Mouse (Mus musculus) kidney, adult 2 months (tissue): Measurements from ENCODE around the gene Rab2b. TPM values are rescaled to one million over a fixed set of nuclear protein-coding genes. Genes with fewer than 3 reads are reported as not detected.

ENCODE experiments used
- DNase-seq: peaks from one replicate; pipeline ENCODE4 v3.0.0; 2021
- H3K27ac ChIP-seq: fragments of 200-500 bp; 2 replicates; pipeline ENCODE4 v1.5.1; 2012; ENCODE audit warnings: low read depth, low read length, control low read depth, inconsistent platforms; ENCODE audit not compliant: insufficient read depth
- H3K27me3 ChIP-seq: fragments of 200-500 bp; replicated peaks from 2 replicates; pipeline ENCODE4 v1.6.1; 2012; ENCODE audit warnings: mild to moderate bottlenecking, moderate library complexity, low read length, inconsistent platforms; ENCODE audit not compliant: control insufficient read depth, insufficient read depth
- H3K36me3 ChIP-seq: fragments of 200-500 bp; 2 replicates; pipeline ENCODE4 v1.6.1; 2012; ENCODE audit warnings: mild to moderate bottlenecking, moderate library complexity, low read length, inconsistent platforms; ENCODE audit not compliant: control insufficient read depth, insufficient read depth
- H3K4me1 ChIP-seq: fragments of 200-500 bp; 2 replicates; pipeline ENCODE4 v1.6.1; 2011; ENCODE audit warnings: low read length; ENCODE audit not compliant: control insufficient read depth, insufficient read depth
- H3K4me3 ChIP-seq: fragments of 200-500 bp; 2 replicates; pipeline ENCODE4 v1.5.1; 2011; ENCODE audit warnings: mild to moderate bottlenecking, low read depth, low read length, control low read depth; ENCODE audit not compliant: insufficient read depth
- CTCF ChIP-seq: fragments of 200-500 bp; conservative IDR thresholded peaks from 2 replicates; pipeline ENCODE4 v1.5.1; 2011; ENCODE audit warnings: low read depth, mild to moderate bottlenecking, control low read depth, low read length, moderate library complexity, mixed read lengths; ENCODE audit not compliant: insufficient read depth, insufficient read length
- POLR2A ChIP-seq: fragments of 200-500 bp; IDR thresholded peaks from one replicate; pipeline ENCODE4 v1.6.1; 2011; ENCODE audit warnings: low read depth, low read length, control low read depth
- WGBS: fragments of 180-500 bp; shearing (Covaris S2); methylation state at CpG from one replicate; pipeline ENCODE4 v1.1.7; 2018; 5-methylcytosine and 5-hydroxymethylcytosine counted together
- polyA plus RNA-seq: library from polyadenylated mRNA; depleted of rRNA; stranded (reverse); fragments of >200 nt; gene quantifications from 2 replicates; pipeline ENCODE4 v1.2.3, GENCODE M21; 2012; rRNA removed

Gene Rab2b
- polyA plus RNA-seq = 7.5 and 8.4 TPM in 2 replicates

DNA sequence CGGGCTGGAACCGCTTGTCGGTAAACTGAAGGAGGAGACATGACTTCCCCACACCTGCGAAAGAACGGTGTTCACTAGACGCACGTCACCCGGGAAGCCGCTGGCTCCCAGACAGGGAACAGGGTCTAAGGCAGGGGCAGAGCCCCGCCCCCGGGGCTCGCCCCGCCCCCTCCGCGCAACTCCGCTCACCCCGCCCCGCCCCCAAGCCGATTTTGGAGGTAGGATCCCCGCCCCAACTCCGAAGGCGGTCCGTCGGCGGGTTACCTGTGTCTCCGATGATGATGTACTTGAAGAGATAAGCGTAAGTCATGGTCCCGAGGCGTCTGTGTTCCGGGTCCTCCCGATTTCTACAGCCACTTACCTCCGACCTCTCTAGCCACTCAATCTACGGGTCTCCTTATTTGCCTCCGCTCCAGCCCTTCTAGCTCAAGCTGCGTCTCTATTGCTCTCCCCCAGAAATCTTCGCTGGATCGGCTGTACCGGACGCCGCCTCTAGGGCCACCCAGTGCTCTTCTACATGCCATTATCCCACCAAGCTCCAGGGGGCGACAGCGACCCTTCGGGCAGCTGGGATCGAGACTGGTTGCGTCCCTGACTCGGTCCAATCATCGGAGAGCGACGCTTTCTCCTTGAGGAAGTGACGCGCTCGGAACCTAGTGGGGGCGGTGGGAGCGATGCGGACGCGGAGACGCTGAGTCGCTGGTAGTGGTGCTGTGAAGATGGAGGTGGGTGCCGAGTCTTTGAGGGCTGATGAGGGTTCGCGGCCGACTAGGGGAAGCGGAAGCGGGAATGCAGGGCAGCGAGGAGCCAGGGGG lies at the start of gene Rab2b, which contains the start of gene Tox4:
Gene Rab2b (minus strand): TSS at position 614 of the 815 bp plus-strand sequence.
Gene Tox4 (plus strand): TSS at position 215 of the 815 bp plus-strand sequence.
- no peaks in the 10 kb centered on the region for H3K27me3 ChIP-seq
- peak; percentile 99 for DNase-seq
- peak within 1 kb of the TSS; percentile 49; the same call in 1 of the 2 replicates for H3K27ac ChIP-seq
- TF ChIP-seq CTCF (peak; percentile 97; the same call in 1 of the 2 replicates), POLR2A (peak; percentile 60)
- no peaks in the 10 kb centered on the region for H3K36me3 ChIP-seq
- 0 out of 2 replicates have a peak, but pooled peaks cover 2% of the 10 kb centered on the region for H3K4me1 ChIP-seq
- H3K4me3 ChIP-seq = peak within 1 kb of the TSS; percentile 87
- WGBS = under 1% methylated on average over 66 of the region's 66 CpGs

DNA sequence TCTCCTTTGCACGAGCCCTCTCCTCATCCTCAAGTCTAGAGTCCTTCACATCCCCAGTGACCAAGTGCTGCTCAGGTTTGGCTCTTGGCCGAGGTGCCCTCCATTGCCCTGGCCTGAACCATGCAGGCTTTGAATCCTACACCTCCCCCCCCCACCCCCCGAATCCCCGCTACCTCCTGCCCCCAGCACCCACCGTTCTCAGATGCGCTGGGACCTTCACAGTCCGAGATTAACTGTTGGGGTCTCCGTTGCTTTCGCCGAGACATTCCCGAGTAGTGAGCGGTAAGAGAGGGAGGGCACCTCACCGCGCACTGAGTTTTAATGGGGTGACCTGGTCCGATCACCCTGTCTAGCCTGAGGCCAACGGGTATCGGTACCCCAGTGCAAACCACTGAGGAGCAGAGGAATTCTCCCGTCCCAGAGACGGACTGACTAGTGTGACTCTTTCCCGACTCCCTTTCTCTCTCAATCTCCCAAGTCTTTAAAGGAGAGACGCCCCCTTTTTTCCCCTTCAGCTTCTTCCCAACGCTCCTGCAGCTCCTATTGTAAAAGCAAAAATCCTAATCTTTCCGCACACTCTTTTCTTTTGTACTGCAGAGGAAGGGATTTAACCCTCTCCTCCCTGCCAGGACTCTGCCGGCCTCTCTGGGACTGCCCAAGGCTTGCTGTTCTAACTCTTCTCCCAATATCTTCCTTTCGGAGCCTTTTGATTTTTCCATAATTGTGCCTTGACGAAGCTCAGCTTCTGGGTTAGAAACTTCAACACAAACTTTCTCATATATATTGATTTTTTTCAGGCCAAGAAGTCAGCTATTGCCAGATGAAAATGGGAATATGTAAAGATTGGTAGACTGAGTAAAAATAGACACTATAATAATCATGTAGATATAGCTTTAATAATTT lies 48.8 kb upstream of the Rab2b start, which contains the start of gene Sall2:
Gene Sall2 (minus strand): TSS at position 853 of the 903 bp plus-strand sequence.
- Histone ChIP-seq H3K4me1 (no peaks in the 10 kb centered on the region), H3K4me3 (peak within 1 kb of the TSS; percentile 20; the same call in 1 of the 2 replicates), H3K36me3 (no peaks in the 10 kb centered on the region), H3K27me3 (no peaks in the 10 kb centered on the region; the same call in 1 of the 2 replicates), H3K27ac (no peak within 1 kb of the TSS)
- TF ChIP-seq CTCF (no peak), POLR2A (no peak)
- DNase-seq = no peak
- 6% methylated on average over 26 of the region's 26 CpGs for WGBS

DNA sequence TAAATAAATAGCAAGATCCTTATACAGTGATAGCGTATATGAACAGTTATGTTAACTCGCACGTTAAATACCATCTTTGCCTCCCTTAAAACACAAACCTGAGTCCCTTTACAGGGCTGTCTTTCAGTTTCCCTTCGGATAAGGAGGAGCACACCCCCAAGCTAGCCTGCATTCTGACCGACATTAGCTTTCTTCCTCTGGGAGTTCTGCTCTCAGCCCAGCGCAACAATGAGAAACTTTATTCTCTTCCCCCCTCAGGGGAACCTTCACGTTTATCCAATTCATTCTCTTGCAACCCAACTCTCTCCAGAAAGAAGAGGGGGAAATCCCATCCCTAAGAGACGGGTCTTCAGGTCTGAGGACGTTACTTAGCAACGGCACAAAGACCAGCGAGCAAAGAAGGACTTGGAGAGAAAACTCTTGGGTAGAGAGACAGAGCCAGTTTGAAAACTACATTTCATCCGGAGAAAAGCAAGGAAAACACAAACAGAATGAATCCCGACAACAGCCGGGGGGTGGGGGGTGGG lies 48.1 kb upstream of the Rab2b start:
- no peak overlapping the region for H3K4me3 ChIP-seq
- no peak for DNase-seq
- H3K27ac ChIP-seq = no peak overlapping the region
- H3K27me3 ChIP-seq = no peaks in the 10 kb centered on the region; the same call in 1 of the 2 replicates
- WGBS = 12% methylated on average over 14 of the region's 14 CpGs
- TF ChIP-seq POLR2A = no peak
- no peak for TF ChIP-seq CTCF
- H3K4me1 ChIP-seq = no peaks in the 10 kb centered on the region
- H3K36me3 ChIP-seq = no peaks in the 10 kb centered on the region

DNA sequence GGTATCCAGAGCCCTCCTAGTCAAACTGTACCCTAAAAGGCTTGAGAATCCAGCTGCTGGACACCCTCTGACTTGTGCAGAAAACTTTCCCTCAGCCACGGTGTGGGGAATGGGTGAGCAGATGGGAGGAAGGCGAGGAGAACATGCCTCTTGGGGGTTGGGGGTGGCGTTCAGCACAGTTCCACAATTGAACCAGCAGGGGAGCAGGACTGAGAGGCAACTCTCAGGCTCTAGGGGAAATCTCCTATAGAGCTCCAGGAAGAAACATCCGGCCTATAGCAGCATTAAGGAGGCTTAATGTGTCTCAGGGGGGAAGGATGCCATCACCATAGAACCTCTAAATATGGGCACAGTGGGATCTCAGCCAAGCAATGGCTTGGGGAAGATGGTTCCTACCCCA lies 46.5 kb upstream of the Rab2b start:
- Histone ChIP-seq H3K27me3 (no peaks in the 10 kb centered on the region), H3K4me3 (no peak overlapping the region), H3K4me1 (no peaks in the 10 kb centered on the region), H3K27ac (no peak overlapping the region), H3K36me3 (no peaks in the 10 kb centered on the region)
- 35% methylated on average over 4 of the region's 4 CpGs for WGBS
- DNase-seq = no peak
- no peak for TF ChIP-seq POLR2A
- no peak for TF ChIP-seq CTCF

DNA sequence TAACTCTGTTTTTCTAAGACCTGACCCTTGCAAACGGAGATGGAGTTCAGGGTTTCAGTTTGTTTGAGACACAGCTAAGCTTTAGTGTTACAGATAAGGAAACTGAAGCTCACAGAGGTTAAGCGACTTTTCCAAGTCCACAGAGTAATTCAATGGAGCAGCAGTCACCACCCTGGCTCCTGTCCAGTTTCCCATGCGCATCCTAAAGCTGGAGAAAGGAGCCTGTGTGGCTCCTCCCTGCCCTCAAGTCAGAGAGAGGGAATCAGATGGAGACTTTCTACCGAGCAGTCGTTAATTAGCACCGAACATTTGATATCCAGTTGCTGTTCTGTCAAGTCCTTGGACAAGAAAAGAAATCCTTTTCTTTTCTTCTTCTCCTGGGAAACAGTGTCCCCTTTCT lies 40.0 kb upstream of the Rab2b start:
- no peaks in the 10 kb centered on the region for H3K36me3 ChIP-seq
- no peak overlapping the region for H3K27ac ChIP-seq
- no peak for DNase-seq
- H3K4me3 ChIP-seq = no peak overlapping the region
- WGBS = 30% methylated on average over 6 of the region's 6 CpGs
- TF ChIP-seq CTCF (no peak), POLR2A (no peak)
- H3K4me1 ChIP-seq = peaks cover 7% of the 10 kb centered on the region; the same call in 1 of the 2 replicates
- H3K27me3 ChIP-seq = no peaks in the 10 kb centered on the region

DNA sequence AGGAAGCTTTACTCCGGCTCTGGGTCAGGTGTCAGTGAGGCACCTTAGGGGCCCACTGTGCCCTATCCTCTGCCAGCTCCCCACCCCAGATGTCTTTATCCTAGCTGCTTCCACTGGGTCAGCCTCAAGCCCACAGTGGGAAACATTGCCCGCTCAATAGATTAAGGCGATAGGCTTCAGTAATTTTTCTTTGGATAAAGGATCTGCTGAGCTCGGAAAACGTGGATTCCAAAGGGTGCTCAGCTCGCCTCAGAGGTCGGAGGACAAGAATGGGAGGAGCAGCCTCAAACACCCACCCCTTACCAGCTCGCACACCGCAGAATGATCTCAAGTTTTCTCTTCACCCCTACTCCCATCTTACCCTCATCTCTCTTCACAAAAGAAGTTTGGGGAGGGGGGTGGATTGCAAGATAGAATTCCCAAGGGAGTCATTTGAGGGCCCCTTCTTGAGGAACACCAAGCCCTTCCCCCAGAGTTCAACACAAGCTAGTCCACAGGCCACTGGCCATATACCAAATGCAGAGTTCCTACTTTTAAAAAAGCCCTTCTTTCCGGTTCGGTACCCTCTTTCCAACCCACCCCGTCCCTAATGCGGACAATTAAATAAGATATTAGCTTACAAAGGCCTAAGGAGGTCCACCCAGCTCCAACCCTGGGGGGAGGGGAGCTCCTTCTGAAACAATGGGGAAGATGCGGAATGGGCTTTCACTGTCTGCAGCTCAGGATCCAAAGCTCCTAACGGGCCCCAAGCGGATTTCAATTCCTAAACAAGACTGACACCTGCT lies 37.3 kb upstream of the Rab2b start:
- H3K27ac ChIP-seq = peak overlapping the region; percentile 68
- H3K4me1 ChIP-seq = peaks cover 7% of the 10 kb centered on the region; the same call in 1 of the 2 replicates
- TF ChIP-seq POLR2A = no peak
- no peak for TF ChIP-seq CTCF
- H3K27me3 ChIP-seq = no peaks in the 10 kb centered on the region
- peak overlapping the region; percentile 85 for H3K4me3 ChIP-seq
- 18% methylated on average over 16 of the region's 16 CpGs for WGBS
- H3K36me3 ChIP-seq = no peaks in the 10 kb centered on the region
- DNase-seq = peak; percentile 84
